Mouse (Mus musculus): ENCODE measurements at regions not wholly inside any gene's neighbourhood (a gene's known extent, or its start where the extent isn't known, plus 50 kb on each side); places are given as distances from the start of the nearest gene placed in this dataset.

DNA sequence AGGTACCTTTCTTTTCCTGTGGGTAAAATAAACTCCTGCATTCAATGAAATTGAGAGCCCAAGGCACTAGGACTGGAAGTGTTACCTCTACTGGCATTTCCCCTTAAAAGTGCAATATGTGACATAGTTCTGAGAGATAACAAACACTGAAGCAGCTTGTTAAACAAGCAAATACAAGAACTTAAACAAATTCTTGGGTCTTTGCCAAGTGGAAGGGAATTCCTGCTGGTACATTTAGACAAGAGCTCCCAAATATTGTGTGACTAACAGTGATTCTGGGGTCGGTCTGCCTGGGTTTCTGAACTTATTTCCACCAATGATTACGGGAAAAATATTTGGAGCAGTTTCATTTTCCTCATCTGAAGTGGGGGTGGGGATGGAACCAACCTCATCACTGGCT is 677.4 kb upstream of the Tenm2 start:
- no peaks in the 10 kb centered on the region for H3K27me3 ChIP-seq (ENCODE audit: control insufficient read depth, insufficient read depth, low read length)
- 63% methylated on average over 2 of the region's 2 CpGs for WGBS
- H3K4me1 ChIP-seq (ENCODE audit: control insufficient read depth, insufficient read depth, low read length), result no peaks in the 10 kb centered on the region
- no peaks in the 10 kb centered on the region for H3K36me3 ChIP-seq (ENCODE audit: control insufficient read depth, insufficient read depth, low read length)
- no peak for TF ChIP-seq POLR2A (IDR thresholded peaks at IDR 0.05; ENCODE audit: borderline replicate concordance, extremely low read depth, insufficient read depth, insufficient read length)
- H3K27ac ChIP-seq (replicated peaks; ENCODE audit: low read depth, low read length), result no peak overlapping the region
- DNase-seq (ENCODE audit: low spot score) (peak; percentile 5), ATAC-seq (ENCODE audit: low FRiP score, low read depth) (no peak)
- H3K4me3 ChIP-seq (replicated peaks; ENCODE audit: low read length), result no peak overlapping the region
- H3K4me2 ChIP-seq (replicated peaks; ENCODE audit: low read depth, low read length, severe bottlenecking), result no peak overlapping the region
- no peak overlapping the region for H3K9ac ChIP-seq (ENCODE audit: low read depth, low read length, severe bottlenecking)
- no peaks in the 10 kb centered on the region for H3K9me3 ChIP-seq (ENCODE audit: control insufficient read depth, low read length)

DNA sequence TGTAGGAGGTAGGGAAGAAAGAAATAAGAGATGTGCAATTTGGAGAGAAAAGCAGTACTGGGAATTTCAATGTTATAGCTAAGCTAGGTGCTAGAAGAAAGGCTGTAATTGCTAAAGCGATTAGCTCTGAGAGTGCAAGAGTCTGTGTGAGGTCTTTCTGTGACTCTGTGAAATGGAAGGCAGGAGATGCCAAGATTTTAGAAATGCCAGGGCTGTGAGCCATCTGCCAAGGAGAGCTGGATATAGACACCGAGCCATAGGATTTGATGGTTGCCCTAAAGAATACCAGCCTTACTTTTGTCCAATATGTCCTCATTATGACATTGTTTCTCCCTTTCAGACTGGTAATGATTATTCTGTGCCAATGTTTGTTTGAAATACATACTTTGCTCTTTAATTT is 669.2 kb upstream of the Tenm2 start:
- no peaks in the 10 kb centered on the region for H3K9me3 ChIP-seq (ENCODE audit: control insufficient read depth, low read length)
- no peak for ATAC-seq (ENCODE audit: low FRiP score, low read depth)

DNA sequence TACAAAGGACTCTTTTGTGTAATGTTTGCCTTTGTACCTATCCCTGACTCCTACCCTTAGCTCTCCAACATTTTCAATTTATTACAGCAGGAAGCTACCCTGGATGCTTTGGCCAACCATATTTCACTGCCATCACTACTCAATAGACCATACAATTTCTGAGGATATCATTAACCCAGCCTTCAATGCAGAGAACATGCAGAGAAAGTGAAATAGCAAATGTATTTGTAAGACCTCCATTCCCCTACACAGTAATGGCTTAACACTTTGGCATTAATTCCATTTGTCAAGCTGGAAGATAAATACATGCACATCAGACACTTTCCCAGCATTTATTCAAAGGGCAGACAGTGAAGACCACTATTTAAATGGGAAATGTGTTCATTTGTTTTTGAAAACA is 661.9 kb upstream of the Tenm2 start:
- TF ChIP-seq POLR2A (IDR thresholded peaks at IDR 0.05; ENCODE audit: borderline replicate concordance, extremely low read depth, insufficient read depth, insufficient read length), result no peak
- DNase-seq (ENCODE audit: low spot score) (no peak), ATAC-seq (ENCODE audit: low FRiP score, low read depth) (no peak)
- Histone ChIP-seq H3K9ac (ENCODE audit: low read depth, low read length, severe bottlenecking) (no peak overlapping the region), H3K4me1 (ENCODE audit: control insufficient read depth, insufficient read depth, low read length) (no peaks in the 10 kb centered on the region), H3K4me3 (replicated peaks; ENCODE audit: low read length) (no peak overlapping the region), H3K27me3 (ENCODE audit: control insufficient read depth, insufficient read depth, low read length) (no peaks in the 10 kb centered on the region), H3K4me2 (replicated peaks; ENCODE audit: low read depth, low read length, severe bottlenecking) (no peak overlapping the region), H3K9me3 (ENCODE audit: control insufficient read depth, low read length) (no peaks in the 10 kb centered on the region), H3K36me3 (ENCODE audit: control insufficient read depth, insufficient read depth, low read length) (no peaks in the 10 kb centered on the region), H3K27ac (replicated peaks; ENCODE audit: low read depth, low read length) (no peak overlapping the region)

More for the DNA sequence above, 669.2 kb upstream of the Tenm2 start:
- WGBS, result 92% methylated on average over 2 of the region's 2 CpGs
- H3K4me2 ChIP-seq (replicated peaks; ENCODE audit: low read depth, low read length, severe bottlenecking), result no peak overlapping the region
- no peak overlapping the region for H3K27ac ChIP-seq (replicated peaks; ENCODE audit: low read depth, low read length)
- H3K4me1 ChIP-seq (ENCODE audit: control insufficient read depth, insufficient read depth, low read length), result no peaks in the 10 kb centered on the region
- H3K36me3 ChIP-seq (ENCODE audit: control insufficient read depth, insufficient read depth, low read length), result no peaks in the 10 kb centered on the region
- H3K27me3 ChIP-seq (ENCODE audit: control insufficient read depth, insufficient read depth, low read length), result no peaks in the 10 kb centered on the region
- no peak for TF ChIP-seq POLR2A (IDR thresholded peaks at IDR 0.05; ENCODE audit: borderline replicate concordance, extremely low read depth, insufficient read depth, insufficient read length)
- no peak overlapping the region for H3K9ac ChIP-seq (ENCODE audit: low read depth, low read length, severe bottlenecking)
- DNase-seq (ENCODE audit: low spot score), result no peak
- no peak overlapping the region for H3K4me3 ChIP-seq (replicated peaks; ENCODE audit: low read length)

DNA sequence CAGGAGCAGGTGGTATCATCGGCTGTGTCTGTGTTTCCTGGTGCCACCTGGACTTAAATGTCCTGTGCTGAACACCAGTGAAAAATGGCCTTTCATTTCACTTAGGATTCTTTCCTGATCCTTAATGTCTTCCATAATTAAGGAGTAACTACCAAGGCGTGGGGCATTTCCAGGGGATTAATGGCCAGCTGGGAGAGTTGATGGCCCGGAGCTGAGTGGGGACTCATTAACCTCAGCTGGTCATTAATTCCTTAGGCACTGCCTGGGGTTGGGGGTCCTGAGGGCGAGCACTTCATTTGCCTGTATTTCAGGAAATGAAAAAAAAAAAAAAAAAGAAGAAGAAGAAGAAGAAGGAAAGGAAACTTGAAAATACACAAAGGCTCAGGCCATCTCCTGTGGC is 647.0 kb upstream of the Tenm2 start:
- 12% methylated on average over 4 of the region's 4 CpGs for WGBS

DNA sequence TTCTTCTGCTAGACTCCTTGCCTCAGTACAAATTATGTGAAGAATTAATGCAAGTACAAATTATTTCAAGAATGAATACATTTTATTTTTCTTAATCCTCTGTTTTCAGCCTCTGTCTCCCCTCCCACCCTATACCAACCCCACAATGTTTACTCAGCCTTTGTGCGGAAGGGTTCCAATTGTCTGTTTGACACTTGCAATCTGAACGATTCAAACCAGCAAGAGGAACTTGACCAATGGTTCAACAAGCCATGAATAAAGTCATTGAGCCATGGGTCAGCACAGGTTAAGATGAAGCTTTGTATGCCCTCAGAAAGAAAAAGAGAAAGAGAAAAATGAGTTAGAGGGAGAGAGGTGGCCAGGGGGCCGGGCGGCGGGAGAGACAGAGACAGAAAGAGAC is 601.5 kb upstream of the Tenm2 start:
- Histone ChIP-seq H3K27ac (replicated peaks; ENCODE audit: low read depth, low read length) (no peak overlapping the region), H3K9ac (ENCODE audit: low read depth, low read length, severe bottlenecking) (no peak overlapping the region), H3K4me1 (ENCODE audit: control insufficient read depth, insufficient read depth, low read length) (peaks cover 3% of the 10 kb centered on the region; the same call in 1 of the 2 replicates), H3K9me3 (ENCODE audit: control insufficient read depth, low read length) (no peaks in the 10 kb centered on the region), H3K4me2 (replicated peaks; ENCODE audit: low read depth, low read length, severe bottlenecking) (no peak overlapping the region), H3K27me3 (ENCODE audit: control insufficient read depth, insufficient read depth, low read length) (no peaks in the 10 kb centered on the region), H3K4me3 (replicated peaks; ENCODE audit: low read length) (no peak overlapping the region), H3K36me3 (ENCODE audit: control insufficient read depth, insufficient read depth, low read length) (no peaks in the 10 kb centered on the region)
- 87% methylated on average over 5 of the region's 5 CpGs for WGBS
- TF ChIP-seq POLR2A (IDR thresholded peaks at IDR 0.05; ENCODE audit: borderline replicate concordance, extremely low read depth, insufficient read depth, insufficient read length), result no peak
- ATAC-seq (ENCODE audit: low FRiP score, low read depth) (no peak), DNase-seq (ENCODE audit: low spot score) (no peak)

More for the DNA sequence above, 647.0 kb upstream of the Tenm2 start:
- H3K9me3 ChIP-seq (ENCODE audit: control insufficient read depth, low read length), result no peaks in the 10 kb centered on the region
- no peaks in the 10 kb centered on the region for H3K27me3 ChIP-seq (ENCODE audit: control insufficient read depth, insufficient read depth, low read length)
- no peak overlapping the region for H3K4me3 ChIP-seq (replicated peaks; ENCODE audit: low read length)
- DNase-seq (ENCODE audit: low spot score) (no peak), ATAC-seq (ENCODE audit: low FRiP score, low read depth) (no peak)
- H3K9ac ChIP-seq (ENCODE audit: low read depth, low read length, severe bottlenecking), result no peak overlapping the region
- no peak overlapping the region for H3K27ac ChIP-seq (replicated peaks; ENCODE audit: low read depth, low read length)
- TF ChIP-seq POLR2A (IDR thresholded peaks at IDR 0.05; ENCODE audit: borderline replicate concordance, extremely low read depth, insufficient read depth, insufficient read length), result no peak
- no peaks in the 10 kb centered on the region for H3K4me1 ChIP-seq (ENCODE audit: control insufficient read depth, insufficient read depth, low read length)
- no peak overlapping the region for H3K4me2 ChIP-seq (replicated peaks; ENCODE audit: low read depth, low read length, severe bottlenecking)
- H3K36me3 ChIP-seq (ENCODE audit: control insufficient read depth, insufficient read depth, low read length), result no peaks in the 10 kb centered on the region

DNA sequence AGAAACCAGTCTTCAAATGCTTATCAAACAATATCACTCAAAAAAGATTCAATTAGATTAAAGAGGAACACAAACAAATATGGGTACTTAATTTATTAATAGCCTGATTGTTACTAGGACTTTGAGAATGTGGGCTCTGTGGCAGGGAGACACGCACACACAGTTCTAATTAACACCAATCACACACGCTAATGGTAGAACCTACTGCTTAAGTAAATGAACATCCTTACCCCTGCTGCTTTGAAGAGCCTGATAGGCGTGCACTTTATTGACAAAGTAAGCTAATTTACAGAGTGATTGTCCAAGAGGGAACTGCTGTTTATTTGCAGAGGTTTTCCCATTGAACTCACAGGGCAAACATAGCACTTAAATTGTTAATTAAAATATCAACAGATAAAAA is 595.2 kb upstream of the Tenm2 start:
- no peaks in the 10 kb centered on the region for H3K9me3 ChIP-seq (ENCODE audit: control insufficient read depth, low read length)
- H3K27ac ChIP-seq (replicated peaks; ENCODE audit: low read depth, low read length), result no peak overlapping the region
- H3K9ac ChIP-seq (ENCODE audit: low read depth, low read length, severe bottlenecking), result no peak overlapping the region
- TF ChIP-seq POLR2A (IDR thresholded peaks at IDR 0.05; ENCODE audit: borderline replicate concordance, extremely low read depth, insufficient read depth, insufficient read length), result no peak
- H3K4me1 ChIP-seq (ENCODE audit: control insufficient read depth, insufficient read depth, low read length), result no peaks in the 10 kb centered on the region
- H3K36me3 ChIP-seq (ENCODE audit: control insufficient read depth, insufficient read depth, low read length), result no peaks in the 10 kb centered on the region
- no peaks in the 10 kb centered on the region for H3K27me3 ChIP-seq (ENCODE audit: control insufficient read depth, insufficient read depth, low read length)
- ATAC-seq (ENCODE audit: low FRiP score, low read depth) (no peak), DNase-seq (ENCODE audit: low spot score) (no peak)
- H3K4me2 ChIP-seq (replicated peaks; ENCODE audit: low read depth, low read length, severe bottlenecking), result no peak overlapping the region
- no peak overlapping the region for H3K4me3 ChIP-seq (replicated peaks; ENCODE audit: low read length)
- 48% methylated on average over 3 of the region's 3 CpGs for WGBS
